Mouse (Mus musculus) urinary bladder, postnatal 36 days (tissue): ENCODE measurements at regions not wholly inside any gene's neighbourhood (a gene's known extent, or its start where the extent isn't known, plus 50 kb on each side); places are given as distances from the start of the nearest gene placed in this dataset.

ENCODE experiments used
- DNase-seq, 2 experiments: peaks; one replicate each; pipeline ENCODE4 v3.0.0; 2022; ENCODE audit warnings: low spot score in 2 of 2, mixed read lengths in 1 of 2

DNA sequence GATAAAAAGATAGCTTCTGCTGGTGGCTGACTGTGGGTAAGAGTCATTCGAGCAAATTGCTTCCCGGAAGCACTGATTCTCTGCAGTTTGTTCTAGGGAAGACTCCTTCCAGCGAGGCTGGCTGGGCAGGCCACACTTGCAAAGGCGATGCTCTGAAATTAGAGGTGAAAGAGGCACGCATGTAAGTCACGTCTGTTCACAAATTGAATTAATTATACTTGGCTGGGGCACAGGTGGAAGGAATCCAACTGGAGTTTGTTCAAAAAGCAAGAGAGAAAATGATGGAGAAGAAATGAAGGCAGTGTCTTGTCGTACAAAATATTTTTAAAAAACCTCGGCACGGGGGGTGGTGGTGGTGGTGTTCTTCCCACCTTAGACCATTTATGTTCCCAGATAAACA is 726.2 kb upstream of the Lrrc6 start:
- no peak for DNase-seq
